Mouse (Mus musculus) skeletal muscle tissue, adult 2 months (tissue): ENCODE measurements around the gene Hrasls5.

ENCODE experiments used
- DNase-seq: peaks from one replicate; pipeline ENCODE4 v3.0.0-alpha.2; 2012; ENCODE audit warnings: low read depth, low spot score

The Hrasls5 gene

DNA sequence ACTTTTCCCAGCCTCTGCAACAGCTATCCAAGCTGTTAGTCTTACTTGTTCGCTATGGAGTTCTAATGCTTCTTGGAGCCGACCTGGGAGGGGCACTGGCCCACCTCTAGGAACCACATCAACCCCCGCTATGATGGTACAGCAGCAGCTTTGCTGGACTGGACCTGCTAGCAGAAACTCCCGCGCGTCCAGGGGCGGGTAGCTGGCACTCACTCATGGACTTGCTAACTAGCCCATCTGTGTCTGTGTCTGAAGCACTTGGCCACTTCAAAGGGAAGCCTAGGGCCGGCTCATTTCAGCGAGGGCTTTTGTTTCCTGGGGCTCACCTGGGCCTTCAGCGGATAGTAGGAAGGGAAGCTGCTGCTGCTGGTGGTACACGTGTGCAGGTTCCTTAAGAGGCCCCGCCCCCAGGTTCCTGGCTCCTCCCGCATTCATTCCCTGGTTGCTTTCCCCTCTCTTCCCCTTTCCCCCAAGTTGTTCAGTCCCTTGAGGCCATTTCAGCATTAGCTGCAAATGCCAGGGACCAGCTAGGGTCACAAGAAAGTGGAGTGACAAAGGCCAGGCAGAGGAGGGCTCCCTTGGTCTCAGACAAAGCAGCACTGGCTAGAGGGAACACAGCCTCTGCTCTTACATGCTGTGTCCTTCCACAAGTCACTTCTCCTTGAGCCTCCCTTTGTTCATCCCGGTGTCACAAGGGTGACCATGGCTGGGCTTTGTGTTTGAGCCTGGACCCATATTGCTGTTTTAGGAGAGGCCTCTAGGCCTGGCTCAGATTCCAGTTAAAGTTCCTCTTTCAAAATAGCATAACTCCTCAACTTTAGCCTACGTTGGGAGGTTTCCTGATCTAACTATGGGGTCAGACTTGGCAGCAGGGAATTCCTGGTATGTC, 5.3 kb upstream of the Hrasls5 start, which contains the start of gene Lgals12:
Gene Lgals12 (minus strand): TSS at position 393 of the 889 bp plus-strand sequence.
- DNase-seq: no peak

DNA sequence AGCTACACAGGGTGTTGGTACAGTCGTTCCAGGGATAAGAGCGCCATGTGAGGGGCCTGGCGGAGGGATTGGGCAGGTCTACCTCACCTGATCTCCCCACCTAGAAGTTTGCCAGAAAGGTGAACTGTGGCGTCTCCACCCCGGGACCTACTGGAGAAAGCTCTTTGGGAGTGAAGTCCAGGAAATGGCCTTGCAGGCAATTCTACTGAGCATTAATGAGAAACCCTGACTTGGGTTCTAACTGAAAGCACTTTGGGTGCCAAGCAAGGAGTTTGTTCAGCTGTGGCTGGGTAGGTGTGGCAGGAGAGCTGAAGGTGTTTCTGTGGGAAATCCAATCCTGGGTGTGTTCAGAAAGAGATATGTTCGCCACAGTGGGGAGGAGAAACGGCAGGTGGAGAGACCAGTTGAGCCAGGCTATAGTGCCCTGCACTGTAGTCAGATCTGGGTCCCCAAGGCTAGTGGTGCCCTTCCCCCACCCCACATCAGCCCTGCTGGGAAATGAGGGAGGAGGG, 4.6 kb upstream of the Hrasls5 start:
- no peak for DNase-seq

DNA sequence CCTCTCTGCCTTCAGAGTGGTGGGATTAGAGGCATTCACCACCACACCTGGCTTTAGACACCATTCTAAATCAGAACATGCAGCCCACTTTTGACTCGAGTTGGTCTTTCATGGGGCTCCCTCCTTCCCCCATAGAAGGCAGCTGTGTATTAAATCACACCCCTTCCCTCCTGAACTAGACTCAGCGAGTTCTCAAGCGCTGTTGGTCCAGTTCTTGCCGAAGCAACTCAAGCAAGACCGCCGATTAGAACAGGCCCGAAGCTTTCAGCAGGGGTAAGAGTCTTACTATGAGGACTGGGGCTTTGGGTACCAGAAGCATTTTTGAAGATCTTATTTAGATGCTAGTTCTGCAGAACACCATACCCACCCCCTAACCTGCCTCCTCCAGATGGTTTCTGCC, 810 bp downstream of the Hrasls5 start:
- no peak for DNase-seq

GRCm38 (mm10) chr19:7616231-7616930, 4.0 kb downstream of the Hrasls5 start:
- DNase-seq: no peak

DNA sequence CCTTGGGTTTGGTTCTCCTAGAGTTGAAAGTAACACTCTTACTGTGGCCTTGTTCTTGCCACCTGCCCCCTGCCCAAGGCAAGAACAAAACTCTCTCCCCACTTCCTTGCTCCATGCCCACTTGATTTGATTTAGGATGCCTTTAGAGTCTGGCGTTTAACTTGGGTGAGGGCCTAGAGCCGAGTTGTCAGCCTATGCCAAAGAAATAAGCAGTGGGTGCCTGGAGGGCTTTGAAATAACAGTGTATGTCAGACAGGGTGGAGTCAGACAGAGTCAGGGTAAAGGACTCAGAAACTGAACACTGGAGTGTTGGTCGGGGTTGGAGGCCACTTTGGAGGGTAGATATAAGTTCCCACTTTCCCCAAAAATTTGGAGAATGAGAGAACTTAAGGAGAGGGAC, 4.7 kb downstream of the Hrasls5 start:
- DNase-seq: no peak

DNA sequence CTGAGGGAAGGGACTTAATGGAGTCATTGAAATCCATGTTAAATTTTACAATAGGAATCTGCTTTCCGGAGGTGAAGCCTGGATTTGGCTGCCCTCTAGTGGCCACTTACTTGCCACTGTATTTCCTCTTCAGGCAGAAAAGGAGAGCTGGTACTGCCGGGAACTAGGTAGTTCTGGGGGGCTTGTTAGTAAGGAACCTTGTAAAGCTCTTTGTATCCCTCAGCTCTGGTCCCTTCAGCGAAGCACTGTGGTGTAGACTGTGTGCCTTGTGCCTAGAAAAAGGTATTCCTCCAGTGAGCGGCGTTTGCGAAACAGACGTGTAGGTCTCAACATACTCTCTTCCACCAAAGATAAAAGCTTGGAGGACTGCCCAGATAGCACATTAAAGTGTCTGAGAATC, 5.4 kb downstream of the Hrasls5 start:
- DNase-seq: no peak

- no peak for DNase-seq
Measured at GRCm38 (mm10) chr19:7633021-7633420, 20.7 kb downstream of the Hrasls5 start.

DNA sequence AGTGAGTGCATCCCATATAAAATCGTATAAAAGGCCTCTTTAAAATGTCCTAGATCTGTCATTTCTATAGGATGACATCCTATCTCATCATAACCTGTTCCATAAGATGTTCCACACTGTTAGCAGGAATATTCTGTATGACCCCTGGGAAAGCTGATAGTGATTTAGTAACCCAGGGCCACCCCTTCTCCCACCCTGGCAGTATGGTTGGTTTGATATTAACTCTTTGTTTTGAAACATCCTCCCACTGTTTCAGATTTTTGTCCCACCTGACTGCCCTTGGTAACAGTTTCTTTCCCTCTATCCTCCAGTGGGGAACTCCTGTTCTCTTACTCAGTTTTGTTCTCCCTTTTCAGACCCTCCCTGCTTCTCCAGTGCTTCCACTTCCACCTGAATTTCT, 21.4 kb downstream of the Hrasls5 start:
- no peak for DNase-seq

GRCm38 (mm10) chr19:7648913-7649666, 36.7 kb downstream of the Hrasls5 start:
- no peak for DNase-seq

DNA sequence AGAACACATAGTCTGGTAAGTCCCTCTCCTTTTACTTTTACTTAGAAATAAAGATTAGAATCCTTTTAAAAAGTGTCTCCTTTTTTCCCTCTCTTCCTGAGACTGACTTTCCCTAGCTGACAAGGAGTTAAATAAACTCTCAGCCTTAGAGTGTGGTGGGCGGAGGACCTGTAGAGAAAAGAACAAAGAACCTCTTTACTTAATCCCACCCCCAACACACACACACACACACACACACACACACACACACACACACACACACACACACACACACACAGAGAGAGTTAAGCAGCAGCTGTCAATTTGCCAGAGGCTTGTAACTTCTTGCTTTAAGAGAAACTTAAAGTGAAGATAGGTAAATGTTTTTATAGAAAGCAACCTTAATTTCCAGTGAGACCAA, 59.7 kb downstream of the Hrasls5 start:
- no peak for DNase-seq

GRCm38 (mm10) chr19:7687988-7688387, 75.6 kb downstream of the Hrasls5 start:
- no peak for DNase-seq
